Mouse (Mus musculus) intestine, embryonic 14.5 days (tissue): ENCODE results near the gene Mansc1. TPM values are rescaled to one million over a fixed set of nuclear protein-coding genes. Genes with fewer than 3 reads are reported as not detected.

ENCODE experiments used
- ATAC-seq: fragments of 200-750 bp; cut with Nextera tagmentation; replicated peaks from 2 replicates; pipeline ENCODE4 v1.8.0; 2017; ENCODE audit warnings: low read depth, moderate number of reproducible peaks, moderate TSS enrichment, moderate library complexity; ENCODE audit not compliant: low FRiP score, low TSS enrichment
- DNase-seq: peaks from one replicate; pipeline ENCODE4 v3.0.0-alpha.2; 2018; ENCODE audit warnings: low spot score
- H3K27ac ChIP-seq: fragments of 300-500 bp; sonication (generic); 2 replicates; pipeline ENCODE4 v1.5.1; 2014; ENCODE audit warnings: low read depth, mild to moderate bottlenecking, control low read depth
- H3K27me3 ChIP-seq: fragments of 300-500 bp; sonication (generic); replicated peaks from 2 replicates; pipeline ENCODE4 v1.6.1; 2014; ENCODE audit warnings: low read length, control low read depth; ENCODE audit not compliant: control insufficient read depth, insufficient read depth
- H3K36me3 ChIP-seq: fragments of 300-500 bp; sonication (generic); 2 replicates; pipeline ENCODE4 v1.6.1; 2014; ENCODE audit warnings: low read length, control low read depth; ENCODE audit not compliant: control insufficient read depth, insufficient read depth
- H3K4me1 ChIP-seq: fragments of 300-500 bp; sonication (generic); replicated peaks from 2 replicates; pipeline ENCODE4 v1.6.1; 2014; ENCODE audit warnings: low read length, control low read depth, mixed read lengths; ENCODE audit not compliant: control insufficient read depth, insufficient read depth
- H3K4me2 ChIP-seq: fragments of 300-500 bp; sonication (generic); 2 replicates; pipeline ENCODE4 v1.6.1; 2014; ENCODE audit warnings: low read length
- H3K4me3 ChIP-seq: fragments of 300-500 bp; sonication (generic); 2 replicates; pipeline ENCODE4 v1.5.1; 2014; ENCODE audit warnings: low read depth, low read length, control low read depth, mixed read lengths
- H3K9ac ChIP-seq: fragments of 300-500 bp; sonication (generic); 2 replicates; pipeline ENCODE4 v1.6.1; 2014; ENCODE audit warnings: mild to moderate bottlenecking, low read length
- H3K9me3 ChIP-seq: fragments of 300-500 bp; sonication (generic); 2 replicates; pipeline ENCODE4 v1.6.1; 2016; ENCODE audit warnings: low read length, control low read depth; ENCODE audit not compliant: control insufficient read depth
- WGBS: fragments of 180-500 bp; shearing (Covaris S2); extraction: QIAGEN DNeasy Blood & Tissue Kit; methylation state at CpG from one replicate; pipeline ENCODE4 v1.1.7; 2014; 5-methylcytosine and 5-hydroxymethylcytosine counted together
- polyA plus RNA-seq: library from polyadenylated mRNA; unstranded; fragments of >200 nt; fragmentation: Nextera tagmentation; extraction: Ambion mirVana; gene quantifications from 2 replicates; pipeline ENCODE4 v1.2.1, GENCODE M21; 2014

Mansc1 gene
- polyA plus RNA-seq, 1 experiment from 2014 or later = 6.2 TPM

DNA sequence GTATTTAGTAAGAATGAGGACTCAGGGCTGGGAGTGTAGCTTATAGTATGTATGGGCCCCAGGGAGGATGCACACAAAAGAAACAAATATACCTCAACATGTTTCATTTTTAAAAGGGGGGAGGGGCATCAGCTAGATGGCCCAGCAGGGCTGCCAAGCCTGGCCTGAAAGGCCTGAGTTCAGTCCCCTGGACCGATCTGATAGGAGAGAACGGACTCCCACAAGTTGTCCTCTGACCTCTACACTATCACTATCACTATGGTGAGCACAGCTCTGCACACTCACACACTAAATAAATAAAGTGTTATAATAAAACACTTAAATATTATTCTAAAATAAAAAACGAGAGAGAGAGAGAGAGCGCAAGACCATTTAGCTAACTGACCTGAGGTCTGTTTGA is 18.0 kb downstream of the Mansc1 start:
- H3K36me3 ChIP-seq = no peaks in the 10 kb centered on the region
- ATAC-seq (peak; percentile 66), DNase-seq (no peak)
- no peak overlapping the region for H3K4me3 ChIP-seq
- H3K27ac ChIP-seq = peak overlapping the region; percentile 47; the same call in 1 of the 2 replicates
- peaks cover 12% of the 10 kb centered on the region for H3K4me1 ChIP-seq
- WGBS = 42% methylated on average over 4 of the region's 4 CpGs
- no peaks in the 10 kb centered on the region for H3K9me3 ChIP-seq
- H3K27me3 ChIP-seq = no peaks in the 10 kb centered on the region
- H3K4me2 ChIP-seq = peak overlapping the region; percentile 28
- no peak overlapping the region for H3K9ac ChIP-seq

DNA sequence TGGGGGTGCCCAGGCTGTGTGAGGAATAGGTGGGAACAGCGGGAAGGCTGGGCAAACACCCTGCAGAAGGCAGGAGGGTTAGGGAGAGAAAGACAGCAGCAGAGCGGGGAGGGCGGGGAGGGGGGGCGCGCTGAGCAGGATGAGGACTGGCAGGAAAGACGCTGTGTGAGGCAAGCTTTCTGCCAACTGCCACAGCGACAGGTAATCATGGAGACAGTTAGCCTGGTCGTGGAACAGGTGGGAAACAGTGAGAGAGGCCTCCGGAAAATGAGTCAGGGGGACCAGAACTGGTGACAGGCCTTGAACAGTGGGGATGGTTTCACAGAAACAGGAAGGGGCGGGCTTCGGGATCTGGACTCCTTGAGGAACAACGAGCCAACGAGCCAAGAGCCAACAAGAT is 20.4 kb downstream of the Mansc1 start:
- H3K9me3 ChIP-seq = no peaks in the 10 kb centered on the region
- no peaks in the 10 kb centered on the region for H3K36me3 ChIP-seq
- ATAC-seq (no peak), DNase-seq (no peak)
- no peaks in the 10 kb centered on the region for H3K27me3 ChIP-seq
- H3K4me2 ChIP-seq = no peak overlapping the region
- WGBS = 60% methylated on average over 13 of the region's 13 CpGs
- H3K4me3 ChIP-seq = no peak overlapping the region
- H3K4me1 ChIP-seq = peaks cover 12% of the 10 kb centered on the region
- H3K27ac ChIP-seq = no peak overlapping the region
- no peak overlapping the region for H3K9ac ChIP-seq

DNA sequence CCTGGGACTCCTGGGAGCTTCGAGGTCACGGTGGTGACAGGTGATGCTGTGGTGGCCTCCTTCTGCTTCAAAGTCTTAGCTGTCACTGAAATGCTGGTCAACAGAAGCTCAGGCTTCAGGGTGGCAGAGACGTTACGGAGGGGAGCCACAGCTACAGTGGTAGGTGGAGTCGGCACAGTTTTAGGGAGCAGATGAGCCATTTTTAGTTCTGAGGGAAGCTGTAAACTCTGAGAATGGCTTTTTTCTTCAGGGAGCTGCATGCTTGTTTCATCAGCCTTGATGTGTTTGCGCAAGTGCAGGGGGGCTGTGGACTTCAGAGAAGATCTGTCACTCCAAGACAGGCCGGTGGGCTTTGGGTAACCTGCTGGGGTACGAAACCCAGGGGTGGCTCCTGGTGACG is 21.9 kb downstream of the Mansc1 start:
- peaks cover 6% of the 10 kb centered on the region for H3K4me1 ChIP-seq
- H3K4me2 ChIP-seq = no peak overlapping the region
- H3K9me3 ChIP-seq = no peaks in the 10 kb centered on the region
- H3K36me3 ChIP-seq = no peaks in the 10 kb centered on the region
- ATAC-seq = no peak
- 82% methylated on average over 9 of the region's 9 CpGs for WGBS
- H3K4me3 ChIP-seq = no peak overlapping the region
- DNase-seq = no peak
- H3K9ac ChIP-seq = no peak overlapping the region
- H3K27ac ChIP-seq = no peak overlapping the region
- no peaks in the 10 kb centered on the region for H3K27me3 ChIP-seq

- Histone ChIP-seq H3K27ac (no peak overlapping the region), H3K9ac (no peak overlapping the region), H3K4me1 (no peaks in the 10 kb centered on the region), H3K4me2 (no peak overlapping the region), H3K9me3 (no peaks in the 10 kb centered on the region), H3K36me3 (no peaks in the 10 kb centered on the region), H3K4me3 (no peak overlapping the region), H3K27me3 (no peaks in the 10 kb centered on the region)
- no peak for DNase-seq
- ATAC-seq = peak; percentile 50; the same call in 1 of the 2 replicates
- WGBS = 53% methylated on average over 9 of the region's 9 CpGs
Measured at GRCm38 (mm10) chr6:134606949-134607746, 25.1 kb downstream of the Mansc1 start.

DNA sequence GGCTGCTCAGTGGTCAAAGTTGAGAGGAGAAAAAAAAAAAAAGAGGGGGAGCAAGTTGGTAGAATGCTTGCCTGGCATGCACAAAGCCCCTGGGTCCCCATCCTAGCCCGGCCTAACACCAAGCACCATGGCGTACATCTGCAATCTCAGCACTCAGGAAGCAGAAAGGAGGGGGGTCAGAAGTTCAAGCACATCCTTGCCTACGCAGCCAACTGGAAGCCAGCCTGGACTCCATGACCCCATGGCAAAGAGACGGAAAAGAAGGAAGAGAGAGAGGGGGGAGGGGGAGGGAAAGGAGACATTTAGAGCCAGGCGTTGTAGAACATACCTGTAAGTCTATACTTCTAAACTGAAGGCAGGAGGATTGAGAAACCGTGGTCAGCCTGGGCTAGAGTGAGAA is 25.7 kb downstream of the Mansc1 start:
- Histone ChIP-seq H3K9ac (no peak overlapping the region), H3K27ac (no peak overlapping the region), H3K27me3 (no peaks in the 10 kb centered on the region), H3K4me1 (0 out of 2 replicates have a peak, but pooled peaks cover 5% of the 10 kb centered on the region), H3K4me2 (no peak overlapping the region), H3K4me3 (no peak overlapping the region), H3K36me3 (no peaks in the 10 kb centered on the region), H3K9me3 (no peaks in the 10 kb centered on the region)
- 60% methylated on average over 6 of the region's 6 CpGs for WGBS
- ATAC-seq (no peak), DNase-seq (no peak)

- no peaks in the 10 kb centered on the region for H3K36me3 ChIP-seq
- DNase-seq (no peak), ATAC-seq (no peak)
- no peak overlapping the region for H3K27ac ChIP-seq
- no peak overlapping the region for H3K4me2 ChIP-seq
- no peak overlapping the region for H3K9ac ChIP-seq
- H3K4me3 ChIP-seq = no peak overlapping the region
- no peaks in the 10 kb centered on the region for H3K9me3 ChIP-seq
- H3K27me3 ChIP-seq = no peaks in the 10 kb centered on the region
- H3K4me1 ChIP-seq = 0 out of 2 replicates have a peak, but pooled peaks cover 5% of the 10 kb centered on the region
- 90% methylated on average over 3 of the region's 3 CpGs for WGBS
Measured at GRCm38 (mm10) chr6:134605196-134605595, 27.1 kb downstream of the Mansc1 start.

DNA sequence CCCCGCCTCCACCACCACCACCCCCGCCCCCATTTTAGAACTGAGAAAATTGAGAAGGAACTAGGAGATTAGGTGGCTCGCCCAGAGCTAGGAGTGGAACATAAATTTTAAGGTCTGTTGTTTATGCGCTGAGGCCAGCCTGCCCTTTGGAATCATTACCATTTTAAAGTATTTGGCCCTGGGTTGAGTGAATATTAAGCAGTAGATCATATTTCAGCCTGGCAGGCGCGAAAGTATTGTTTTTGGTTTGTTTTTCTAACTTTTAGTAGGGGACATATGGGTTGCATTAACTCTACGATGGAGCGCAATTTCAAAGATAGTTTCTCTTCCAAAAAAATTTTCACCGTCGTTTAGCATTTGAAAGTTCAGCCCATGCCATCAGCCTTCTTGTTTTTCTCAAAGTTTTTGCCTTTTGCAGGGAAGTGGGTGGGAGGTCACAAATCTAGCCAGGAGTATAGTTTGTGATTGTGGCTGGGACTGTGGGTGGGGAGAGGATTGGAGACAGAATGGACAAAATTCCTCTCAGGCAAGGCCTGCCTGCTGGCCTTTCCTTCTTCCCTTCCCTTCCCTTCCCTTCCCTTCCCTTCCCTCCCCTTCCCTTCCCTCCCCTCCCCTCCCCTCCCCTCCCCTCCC is 29.8 kb downstream of the Mansc1 start:
- Histone ChIP-seq H3K27me3 (no peaks in the 10 kb centered on the region), H3K4me1 (0 out of 2 replicates have a peak, but pooled peaks cover 5% of the 10 kb centered on the region), H3K36me3 (no peaks in the 10 kb centered on the region), H3K27ac (no peak overlapping the region), H3K9me3 (no peaks in the 10 kb centered on the region), H3K4me2 (no peak overlapping the region), H3K9ac (no peak overlapping the region), H3K4me3 (no peak overlapping the region)
- ATAC-seq = no peak
- DNase-seq = no peak
- WGBS = 34% methylated on average over 10 of the region's 10 CpGs

DNA sequence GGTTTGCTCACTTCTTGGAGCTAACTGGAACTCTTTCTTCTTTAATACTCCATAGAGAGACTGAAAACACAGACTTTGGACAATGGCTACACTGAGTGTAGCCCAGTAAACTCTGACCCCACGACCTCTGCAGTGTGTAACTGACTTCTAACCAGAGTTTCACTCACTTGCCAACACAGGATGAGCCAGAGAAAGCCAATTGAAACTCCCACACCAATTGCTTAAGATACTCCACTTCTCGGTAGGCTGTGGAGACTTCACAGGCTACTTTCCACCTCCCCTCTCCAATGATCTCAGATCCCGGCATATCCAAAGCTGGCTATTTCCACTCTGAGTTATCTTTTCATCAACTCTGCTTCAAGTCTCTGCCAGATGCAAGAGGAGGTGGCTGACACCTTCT is 30.5 kb downstream of the Mansc1 start:
- 0 out of 2 replicates have a peak, but pooled peaks cover 5% of the 10 kb centered on the region for H3K4me1 ChIP-seq
- WGBS = 29% methylated on average over 3 of the region's 3 CpGs
- no peak overlapping the region for H3K4me2 ChIP-seq
- DNase-seq (no peak), ATAC-seq (no peak)
- no peaks in the 10 kb centered on the region for H3K27me3 ChIP-seq
- H3K9ac ChIP-seq = no peak overlapping the region
- no peaks in the 10 kb centered on the region for H3K36me3 ChIP-seq
- no peak overlapping the region for H3K4me3 ChIP-seq
- no peaks in the 10 kb centered on the region for H3K9me3 ChIP-seq
- H3K27ac ChIP-seq = no peak overlapping the region
